Mouse (Mus musculus) stomach, embryonic 16.5 days (tissue): ENCODE measurements around the gene Fam221b. TPM values are rescaled to one million over a fixed set of nuclear protein-coding genes. Genes with fewer than 3 reads are reported as not detected.

Source experiments
- ATAC-seq: fragments of 200-750 bp; cut with Nextera tagmentation; 2 replicates; pipeline ENCODE4 v1.8.0; 2017; ENCODE audit warnings: moderate number of reproducible peaks, moderate TSS enrichment; ENCODE audit not compliant: insufficient read depth, low FRiP score
- H3K27ac ChIP-seq: fragments of 300-500 bp; sonication (generic); 2 replicates; pipeline ENCODE4 v1.5.1; 2014; ENCODE audit warnings: low read length
- H3K27me3 ChIP-seq: fragments of 300-500 bp; sonication (generic); 2 replicates; pipeline ENCODE4 v1.6.1; 2014; ENCODE audit warnings: low read length, control low read depth, mixed read lengths; ENCODE audit not compliant: control insufficient read depth, insufficient read depth
- H3K36me3 ChIP-seq: fragments of 300-500 bp; sonication (generic); 2 replicates; pipeline ENCODE4 v1.6.1; 2014; ENCODE audit warnings: low read length; ENCODE audit not compliant: control insufficient read depth, insufficient read depth
- H3K4me1 ChIP-seq: fragments of 300-500 bp; sonication (generic); 2 replicates; pipeline ENCODE4 v1.6.1; 2014; ENCODE audit warnings: low read length, control low read depth, mixed read lengths; ENCODE audit not compliant: control insufficient read depth, insufficient read depth
- H3K4me2 ChIP-seq: fragments of 300-500 bp; sonication (generic); 2 replicates; pipeline ENCODE4 v1.6.1; 2014; ENCODE audit warnings: low read depth, low read length, mixed read lengths
- H3K4me3 ChIP-seq: fragments of 300-500 bp; sonication (generic); replicated peaks from 2 replicates; pipeline ENCODE4 v1.5.1; 2014; ENCODE audit warnings: mild to moderate bottlenecking, low read length
- H3K9ac ChIP-seq: fragments of 300-500 bp; sonication (generic); 2 replicates; pipeline ENCODE4 v1.6.1; 2014; ENCODE audit warnings: low read length
- H3K9me3 ChIP-seq: fragments of 300-500 bp; sonication (generic); replicated peaks from 2 replicates; pipeline ENCODE4 v1.6.1; 2016; ENCODE audit warnings: low read length, control low read depth; ENCODE audit not compliant: control insufficient read depth
- WGBS: fragments of 180-500 bp; shearing (Covaris S2); extraction: QIAGEN DNeasy Blood & Tissue Kit; methylation state at CpG from one replicate; pipeline ENCODE4 v1.1.7; 2014; 5-methylcytosine and 5-hydroxymethylcytosine counted together
- microRNA-seq: library from miRNA; unstranded; fragments of <30 nt; microRNA quantifications from one replicate; pipeline ENCODE4, GENCODE M21; 2016
- polyA plus RNA-seq: library from polyadenylated mRNA; unstranded; fragments of >200 nt; fragmentation: Nextera tagmentation; extraction: Ambion mirVana; gene quantifications from 2 replicates; pipeline ENCODE4 v1.2.1, GENCODE M21; 2015

The Fam221b gene
- polyA plus RNA-seq, 1 experiment from 2014 or later, result 2.6 TPM

DNA sequence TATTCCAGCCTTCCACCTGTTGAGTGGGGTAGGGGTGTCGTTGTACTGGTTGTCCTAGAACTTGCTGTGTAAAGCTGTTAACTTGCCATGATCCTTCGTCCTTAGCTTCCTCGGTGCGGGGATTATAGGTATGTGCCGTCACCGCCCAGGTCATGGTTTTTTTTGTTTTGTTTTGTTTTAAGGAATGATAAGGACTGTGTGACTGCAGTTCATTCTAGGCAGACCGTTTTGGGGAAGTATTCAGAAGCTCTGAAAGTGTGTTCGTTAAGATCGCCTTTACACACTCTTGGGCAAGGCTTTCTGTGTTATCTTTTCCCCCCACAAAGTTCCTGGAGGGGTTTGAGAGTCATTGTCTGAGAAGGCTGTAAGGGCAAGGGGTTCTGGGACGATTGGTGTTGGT lies 56.4 kb downstream of the Fam221b start:
- Histone ChIP-seq H3K27ac (no peak overlapping the region), H3K4me3 (no peak overlapping the region), H3K4me2 (no peak overlapping the region), H3K36me3 (no peaks in the 10 kb centered on the region), H3K9me3 (no peaks in the 10 kb centered on the region), H3K27me3 (no peaks in the 10 kb centered on the region), H3K9ac (no peak overlapping the region), H3K4me1 (no peaks in the 10 kb centered on the region)
- ATAC-seq, result no peak
- WGBS, result 50% methylated on average over 10 of the region's 10 CpGs

Small RNA genes lying within 50 kb of the gene (microRNA-seq; reads per million reads assigned to microRNA genes)
- not detected for gene Gm25262

Other genes starting within 250 kb of the Fam221b start
- gene Fam166b, start 240.0 kb downstream of the Fam221b start, polyA plus RNA-seq, result not detected in 2 replicates
- gene Tesk1, start 227.2 kb downstream of the Fam221b start, polyA plus RNA-seq, result 1.7 TPM in 2 replicates
- 2.6 and 3.5 TPM in 2 replicates for gene Cd72, start 214.5 kb downstream of the Fam221b start, polyA plus RNA-seq
- gene Sit1, start 185.4 kb downstream of the Fam221b start, polyA plus RNA-seq, result not detected in 2 replicates
- 106 and 113 TPM in 2 replicates for gene Ccdc107, start 176.2 kb downstream of the Fam221b start, polyA plus RNA-seq
- gene Arhgef39, start 169.4 kb downstream of the Fam221b start, polyA plus RNA-seq, result 45.0 and 46.1 TPM in 2 replicates
- 22.3 and 22.9 TPM in 2 replicates for gene Car9, start 162.2 kb downstream of the Fam221b start, polyA plus RNA-seq
- gene Tpm2, start 145.4 kb downstream of the Fam221b start, polyA plus RNA-seq, result 1,306 and 1,388 TPM in 2 replicates
- 71.4 and 84.7 TPM in 2 replicates for gene Creb3, start 106.8 kb downstream of the Fam221b start, polyA plus RNA-seq
- 62.6 and 64.8 TPM in 2 replicates for gene Tln1, start 106.5 kb downstream of the Fam221b start, polyA plus RNA-seq
- 25.9 and 37.2 TPM in 2 replicates for gene Rgp1, start 90.4 kb downstream of the Fam221b start, polyA plus RNA-seq
- 14.2 and 15.6 TPM in 2 replicates for gene Gba2, start 90.3 kb downstream of the Fam221b start, polyA plus RNA-seq
- gene Msmp, start 84.7 kb downstream of the Fam221b start, polyA plus RNA-seq, result 0.48 and 0.95 TPM in 2 replicates
- gene Npr2, start 37.2 kb downstream of the Fam221b start, polyA plus RNA-seq, result 8.9 and 9.6 TPM in 2 replicates
- 1.3 TPM in 2 replicates for gene Spag8, start 15.6 kb downstream of the Fam221b start, polyA plus RNA-seq
- gene Hint2, start 12.7 kb downstream of the Fam221b start, polyA plus RNA-seq, result 97.0 and 101 TPM in 2 replicates
- 3.0 and 3.5 TPM in 2 replicates for gene Tmem8b, start 174 bp downstream of the Fam221b start, polyA plus RNA-seq
- gene Olfr70, start 31.7 kb upstream of the Fam221b start, polyA plus RNA-seq, result not detected in 2 replicates
- gene Olfr71, start 41.1 kb upstream of the Fam221b start, polyA plus RNA-seq, result not detected in 2 replicates
- 1.6 and 2.2 TPM in 2 replicates for gene Hrct1, start 58.0 kb upstream of the Fam221b start, polyA plus RNA-seq
- gene Spaar, start 60.9 kb upstream of the Fam221b start, polyA plus RNA-seq, result 0.05 and 0.06 TPM in 2 replicates
- not detected in 2 replicates for gene Olfr159, start 101.9 kb upstream of the Fam221b start, polyA plus RNA-seq
- not detected in 2 replicates for gene Olfr156, start 154.8 kb upstream of the Fam221b start, polyA plus RNA-seq
- gene Olfr157, start 171.1 kb upstream of the Fam221b start, polyA plus RNA-seq, result not detected in 2 replicates
- not detected in 2 replicates for gene Olfr155, start 182.4 kb upstream of the Fam221b start, polyA plus RNA-seq
- 23.8 and 25.4 TPM in 2 replicates for gene Reck, start 206.4 kb upstream of the Fam221b start, polyA plus RNA-seq